Mouse (Mus musculus) cortical plate, adult 2 months (tissue): ENCODE measurements around the gene Cd300c2.

Source experiments
- CTCF ChIP-seq: fragments of 200-500 bp; IDR thresholded peaks from 2 replicates; pipeline ENCODE4 v1.5.1; 2011; ENCODE audit warnings: mild to moderate bottlenecking, control low read depth, low read length; ENCODE audit not compliant: insufficient read depth; ENCODE audit errors: extremely low read depth
- POLR2A ChIP-seq: fragments of 200-500 bp; IDR thresholded peaks from 2 replicates; pipeline ENCODE4 v1.6.1; 2011; ENCODE audit warnings: mild to moderate bottlenecking, low read length, control low read depth; ENCODE audit not compliant: insufficient read depth; ENCODE audit errors: extremely low read depth

- TF ChIP-seq CTCF = no peak
- no peak for TF ChIP-seq POLR2A
Observed at GRCm38 (mm10) chr11:114968752-114969207, 32.9 kb downstream of the Cd300c2 start, which contains the start of gene Cd300c.
